Mouse (Mus musculus) bone marrow macrophage, adult 2 months (primary cell): ENCODE data around the gene Mapk7.

Source experiments
- CTCF ChIP-seq: IDR thresholded peaks from 2 replicates; pipeline ENCODE4 v1.5.1; 2012; ENCODE audit warnings: low read depth, mild to moderate bottlenecking, low read length, moderate library complexity
- POLR2A ChIP-seq: IDR thresholded peaks from 2 replicates; pipeline ENCODE4 v1.6.1; 2012; ENCODE audit warnings: mild to moderate bottlenecking, low read depth, low read length, borderline replicate concordance

DNA sequence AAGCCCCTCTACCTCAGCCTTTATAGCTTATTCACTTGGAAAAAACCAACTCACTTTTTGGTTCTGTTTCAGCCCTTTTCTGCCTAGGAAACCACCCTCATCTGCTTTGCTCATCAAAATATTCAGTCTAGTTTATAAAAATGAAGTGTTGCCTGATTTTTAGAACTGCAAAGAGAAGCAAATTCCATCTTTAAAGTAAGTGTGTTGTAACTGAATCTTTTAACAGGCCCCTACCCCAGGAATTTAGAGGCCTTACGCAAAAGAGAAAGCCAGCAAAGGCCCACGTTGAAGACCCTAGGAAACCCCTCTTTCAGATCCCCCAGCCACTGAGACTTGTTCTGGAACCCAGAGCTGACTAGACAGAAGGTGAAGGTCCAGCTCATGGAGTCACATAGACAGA, 30.1 kb downstream of the Mapk7 start:
- TF ChIP-seq CTCF (no peak), POLR2A (no peak)
